Mouse (Mus musculus) mouse trophoblast stem cell (cell line): ENCODE measurements around the gene Pik3c2g.
"Not testable (repeated sequence)": the region's sequence is repeated elsewhere in the genome, so short reads cannot be mapped to it uniquely, and the experiment has no call there.

Experiments used
- in situ Hi-C, 2 experiments: fragments of 300-500 bp; cut with MseI, MboI; formaldehyde crosslinking; loops; 2 replicates in 1 of 2; 3 replicates in 1 of 2; pipeline ENCODE4 v1.15.1; 2025

Pik3c2g gene

GRCm38 (mm10) chr6:139908997-139909669 is 322.1 kb downstream of the Pik3c2g start:
- in situ Hi-C loops: no loop called here

GRCm38 (mm10) chr6:139928766-139929165 is 341.7 kb downstream of the Pik3c2g start:
- in situ Hi-C loops: no loop called here

GRCm38 (mm10) chr6:139934861-139935260 is 347.8 kb downstream of the Pik3c2g start:
- in situ Hi-C loops: no loop called here

- in situ Hi-C loops: not testable (repeated sequence)
Measured at GRCm38 (mm10) chr6:139937581-139937980, 350.6 kb downstream of the Pik3c2g start.

- in situ Hi-C loops: no loop called here
Measured at GRCm38 (mm10) chr6:139947106-139947879, 360.3 kb downstream of the Pik3c2g start.

GRCm38 (mm10) chr6:139953596-139953995 is 366.6 kb downstream of the Pik3c2g start:
- in situ Hi-C loops: no loop called here

- in situ Hi-C loops: no loop called here
Measured at GRCm38 (mm10) chr6:139957531-139958241, 370.7 kb downstream of the Pik3c2g start.

GRCm38 (mm10) chr6:139963775-139964174 is 376.8 kb downstream of the Pik3c2g start:
- in situ Hi-C loops: no loop called here

GRCm38 (mm10) chr6:139964895-139965294 is 377.9 kb downstream of the Pik3c2g start:
- in situ Hi-C loops: no loop called here

GRCm38 (mm10) chr6:139966684-139967083 is 379.7 kb downstream of the Pik3c2g start:
- in situ Hi-C loops: no loop called here

GRCm38 (mm10) chr6:139971608-139972298 is 384.7 kb downstream of the Pik3c2g start:
- in situ Hi-C loops: no loop called here

- in situ Hi-C loops: no loop called here
Measured at GRCm38 (mm10) chr6:139974668-139975067, 387.6 kb downstream of the Pik3c2g start.

- in situ Hi-C loops: no loop called here
Measured at GRCm38 (mm10) chr6:139978114-139978513, 391.1 kb downstream of the Pik3c2g start.

- in situ Hi-C loops: no loop called here
Measured at GRCm38 (mm10) chr6:139981061-139981460, 394.0 kb downstream of the Pik3c2g start.

- in situ Hi-C loops: no loop called here
Measured at GRCm38 (mm10) chr6:139984069-139984468, 397.0 kb downstream of the Pik3c2g start.

GRCm38 (mm10) chr6:139986564-139986963 is 399.5 kb downstream of the Pik3c2g start:
- in situ Hi-C loops: no loop called here

- in situ Hi-C loops: no loop called here
Measured at GRCm38 (mm10) chr6:139989075-139989474, 402.1 kb downstream of the Pik3c2g start.

- in situ Hi-C loops: no loop called here
Measured at GRCm38 (mm10) chr6:139989597-139989996, 402.6 kb downstream of the Pik3c2g start.

GRCm38 (mm10) chr6:140005181-140005580 is 418.2 kb downstream of the Pik3c2g start:
- in situ Hi-C loops: no loop called here
